Comparison of ENCODE assay signal across 14 mouse cellular contexts in the genomic region with DNA sequence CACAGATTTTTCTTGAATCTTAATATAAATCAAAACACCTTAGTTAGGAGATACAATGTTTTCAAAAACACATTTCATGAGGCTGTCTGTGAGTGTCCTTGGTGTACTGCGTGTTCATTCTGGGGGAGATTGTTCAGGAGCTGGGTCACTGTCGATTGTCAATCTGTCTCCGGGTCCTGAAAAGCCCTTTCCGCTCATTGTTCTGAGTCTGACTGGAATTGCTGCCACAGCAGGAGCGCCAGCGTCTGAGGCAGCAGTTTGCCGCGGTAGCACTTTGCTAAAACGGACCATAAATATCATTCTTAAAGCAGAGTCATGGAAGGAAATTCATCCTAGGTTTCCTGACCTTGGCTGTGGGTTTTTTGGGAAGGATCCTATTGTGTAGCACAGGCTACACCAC. TPM values are rescaled to one million over a fixed set of nuclear protein-coding genes. Genes with fewer than 3 reads are reported as not detected.
A peak's percentile ranks its signal among the peaks of the same experiment; 100 is the strongest.
DNase-seq lines count a peak whose midpoint lies in the region; ATAC-seq and TF ChIP-seq lines count a peak whose summit lies in the region.
"Had no signal": no experiment of that assay in that cellular context is flagged by ENCODE, and none has a peak within 500 bp of the region (broad histone marks: within the 10 kb centered on the region; RNA-seq: fewer than 3 reads in every experiment).

No protein-coding gene starts in this region.

- 20% methylated on average over 9 of the region's 9 CpGs for WGBS in midbrain, embryonic 14.5 days
- 40% methylated on average over 9 of the region's 9 CpGs for WGBS in midbrain, embryonic 10.5 days
- WGBS in neural tube, embryonic 15.5 days = 7% methylated on average over 9 of the region's 9 CpGs
- WGBS in intestine, embryonic 15.5 days = 56% methylated on average over 9 of the region's 9 CpGs

- no peak overlapping the region for H3K9ac ChIP-seq in midbrain, embryonic 14.5 days (replicated peaks; ENCODE audit: low read length)
- H3K9ac ChIP-seq in neural tube, embryonic 15.5 days (replicated peaks) = no peak overlapping the region
- H3K9ac ChIP-seq in intestine, embryonic 15.5 days = no peak overlapping the region
- H3K9ac ChIP-seq: embryonic facial prominence, embryonic 12.5 days; forebrain, embryonic 13.5 days had no signal

- peak overlapping the region; percentile 38 for H3K4me3 ChIP-seq in gastrocnemius, adult 2 months
- no peak overlapping the region for H3K4me3 ChIP-seq in midbrain, embryonic 14.5 days (replicated peaks; ENCODE audit: low read depth, low read length)
- H3K4me3 ChIP-seq in midbrain, embryonic 10.5 days = no peak overlapping the region
- no peak overlapping the region for H3K4me3 ChIP-seq in neural tube, embryonic 15.5 days (replicated peaks)
- no peak overlapping the region for H3K4me3 ChIP-seq in intestine, embryonic 15.5 days (replicated peaks)
- H3K4me3 ChIP-seq: embryonic facial prominence, embryonic 12.5 days; forebrain, embryonic 13.5 days had no signal

- no peak overlapping the region for H3K4me2 ChIP-seq in midbrain, embryonic 14.5 days (ENCODE audit: low read length)
- no peak overlapping the region for H3K4me2 ChIP-seq in neural tube, embryonic 15.5 days
- H3K4me2 ChIP-seq in intestine, embryonic 15.5 days (replicated peaks) = no peak overlapping the region
- H3K4me2 ChIP-seq: embryonic facial prominence, embryonic 12.5 days; forebrain, embryonic 13.5 days had no signal

- no peaks in the 10 kb centered on the region for H3K27me3 ChIP-seq in midbrain, embryonic 14.5 days (ENCODE audit: control insufficient read depth, insufficient read depth, low read length)
- no peaks in the 10 kb centered on the region for H3K27me3 ChIP-seq in midbrain, embryonic 10.5 days (ENCODE audit: low read depth, poor library complexity, severe bottlenecking)
- H3K27me3 ChIP-seq in neural tube, embryonic 15.5 days (replicated peaks) = no peaks in the 10 kb centered on the region
- H3K27me3 ChIP-seq in intestine, embryonic 15.5 days (replicated peaks) = no peaks in the 10 kb centered on the region
- H3K27me3 ChIP-seq: embryonic facial prominence, embryonic 12.5 days; forebrain, embryonic 13.5 days had no signal

- no peak for ATAC-seq in midbrain, embryonic 14.5 days (ENCODE audit: low FRiP score, low TSS enrichment)
- no peak for ATAC-seq in neural tube, embryonic 15.5 days (ENCODE audit: low FRiP score)
- ATAC-seq in intestine, embryonic 15.5 days = no peak
- ATAC-seq: forebrain, embryonic 13.5 days; intestine, postnatal 0 days had no signal

- TF ChIP-seq CTCF in gastrocnemius, adult 2 months (IDR thresholded peaks at IDR 0.05) = no peak

- no peaks in the 10 kb centered on the region for H3K4me1 ChIP-seq in midbrain, embryonic 14.5 days (ENCODE audit: control insufficient read depth, insufficient read depth, low read length)
- peaks cover 7% of the 10 kb centered on the region; the same call in 1 of the 2 replicates for H3K4me1 ChIP-seq in midbrain, embryonic 10.5 days
- peaks cover 6% of the 10 kb centered on the region; the same call in 1 of the 2 replicates for H3K4me1 ChIP-seq in neural tube, embryonic 15.5 days
- H3K4me1 ChIP-seq in intestine, embryonic 15.5 days (replicated peaks) = no peaks in the 10 kb centered on the region
- H3K4me1 ChIP-seq: embryonic facial prominence, embryonic 12.5 days; forebrain, embryonic 13.5 days had no signal

- no peak for DNase-seq in gastrocnemius, adult 2 months
- no peak for DNase-seq in gastrocnemius, postnatal 10 days
- peak; percentile 33 for DNase-seq in midbrain, embryonic 14.5 days
- no peak for DNase-seq in midbrain, embryonic 10.5 days (ENCODE audit: low spot score)
- peak; percentile 5 for DNase-seq in kidney, adult 18-20 months
- no peak for DNase-seq in thymus, postnatal 14 days
- DNase-seq: gastrocnemius, postnatal 25 days had no signal

- intact Hi-C loops in gastrocnemius, adult 2 months (cut with DNase I) = no loop called here

- H3K27ac ChIP-seq in gastrocnemius, adult 2 months = peak overlapping the region; percentile 28; the same call in 1 of the 2 replicates
- H3K27ac ChIP-seq in midbrain, embryonic 14.5 days (replicated peaks; ENCODE audit: low read depth, low read length) = no peak overlapping the region
- H3K27ac ChIP-seq in midbrain, embryonic 10.5 days (replicated peaks) = no peak overlapping the region
- H3K27ac ChIP-seq in neural tube, embryonic 15.5 days (replicated peaks) = peak overlapping the region; percentile 41; the same call in 1 of the 2 replicates
- H3K27ac ChIP-seq in intestine, embryonic 15.5 days = no peak overlapping the region
- H3K27ac ChIP-seq: embryonic facial prominence, embryonic 12.5 days; forebrain, embryonic 13.5 days had no signal

- H3K36me3 ChIP-seq in midbrain, embryonic 14.5 days (ENCODE audit: control insufficient read depth, insufficient read depth, low read length) = no peaks in the 10 kb centered on the region
- H3K36me3 ChIP-seq in midbrain, embryonic 10.5 days = no peaks in the 10 kb centered on the region
- no peaks in the 10 kb centered on the region for H3K36me3 ChIP-seq in neural tube, embryonic 15.5 days
- H3K36me3 ChIP-seq in intestine, embryonic 15.5 days = no peaks in the 10 kb centered on the region
- H3K36me3 ChIP-seq: embryonic facial prominence, embryonic 12.5 days had no signal

- no peaks in the 10 kb centered on the region for H3K9me3 ChIP-seq in midbrain, embryonic 14.5 days (ENCODE audit: control insufficient read depth, low read length)
- H3K9me3 ChIP-seq in midbrain, embryonic 10.5 days (replicated peaks) = no peaks in the 10 kb centered on the region
- no peaks in the 10 kb centered on the region for H3K9me3 ChIP-seq in neural tube, embryonic 15.5 days (replicated peaks)
- H3K9me3 ChIP-seq in intestine, embryonic 15.5 days = no peaks in the 10 kb centered on the region
- H3K9me3 ChIP-seq: embryonic facial prominence, embryonic 12.5 days; forebrain, embryonic 13.5 days had no signal

RNA-seq across cellular contexts. Expression of a gene that starts 19.3 kb away (rescaled TPM):
- not detected for total RNA-seq in gastrocnemius, adult 2 months (2021)
- total RNA-seq in gastrocnemius, postnatal 10 days (2021) = not detected
- polyA plus RNA-seq in midbrain, embryonic 14.5 days (2014; fragmentation: Nextera tagmentation; extraction: Ambion mirVana) = not detected in 2 replicates
- polyA plus RNA-seq in midbrain, embryonic 10.5 days (2016; fragmentation: Nextera tagmentation; extraction: Ambion mirVana) = not detected in 2 replicates
- polyA plus RNA-seq in neural tube, embryonic 15.5 days (2015; fragmentation: Nextera tagmentation; extraction: Ambion mirVana) = not detected in 2 replicates
- polyA plus RNA-seq in intestine, embryonic 15.5 days (2015; fragmentation: Nextera tagmentation; extraction: Ambion mirVana) = 0.11 and 0.15 TPM in 2 replicates
- total RNA-seq: gastrocnemius, postnatal 25 days had no signal
- polyA plus RNA-seq: forebrain, embryonic 13.5 days had no signal

RNA-seq across cellular contexts. Expression of a gene that starts 21.9 kb away (rescaled TPM):
- 1 to 10 TPM; 2.0 to 6.1 TPM for total RNA-seq in gastrocnemius, adult 2 months (2021)
- 10 to 100 TPM in 1 of 2 experiments, 1 to 10 TPM in 1; 9.3 to 11.7 TPM for total RNA-seq in gastrocnemius, postnatal 10 days (2021)
- polyA plus RNA-seq in midbrain, embryonic 14.5 days (2014; fragmentation: Nextera tagmentation; extraction: Ambion mirVana) = 4.1 and 6.9 TPM in 2 replicates
- 0.12 and 0.24 TPM in 2 replicates for polyA plus RNA-seq in midbrain, embryonic 10.5 days (2016; fragmentation: Nextera tagmentation; extraction: Ambion mirVana)
- 11.9 and 12.7 TPM in 2 replicates for polyA plus RNA-seq in neural tube, embryonic 15.5 days (2015; fragmentation: Nextera tagmentation; extraction: Ambion mirVana)
- 0.25 and 0.49 TPM in 2 replicates for polyA plus RNA-seq in intestine, embryonic 15.5 days (2015; fragmentation: Nextera tagmentation; extraction: Ambion mirVana)

RNA-seq across cellular contexts. Expression of a gene that starts 35.0 kb away (rescaled TPM):
- total RNA-seq in gastrocnemius, adult 2 months (2021) = 10 to 100 TPM; 33.2 to 33.4 TPM
- total RNA-seq in gastrocnemius, postnatal 10 days (2021) = 10 to 100 TPM; 55.5 to 63.5 TPM
- 173 and 222 TPM in 2 replicates for polyA plus RNA-seq in midbrain, embryonic 14.5 days (2014; fragmentation: Nextera tagmentation; extraction: Ambion mirVana)
- 296 and 338 TPM in 2 replicates for polyA plus RNA-seq in midbrain, embryonic 10.5 days (2016; fragmentation: Nextera tagmentation; extraction: Ambion mirVana)
- 221 and 227 TPM in 2 replicates for polyA plus RNA-seq in neural tube, embryonic 15.5 days (2015; fragmentation: Nextera tagmentation; extraction: Ambion mirVana)
- 186 and 190 TPM in 2 replicates for polyA plus RNA-seq in intestine, embryonic 15.5 days (2015; fragmentation: Nextera tagmentation; extraction: Ambion mirVana)

RNA-seq across cellular contexts. Expression of a gene that starts 57.0 kb away (rescaled TPM):
- total RNA-seq in gastrocnemius, adult 2 months (2021) = not detected
- under 1 TPM in 1 of 2 experiments, not detected in 1; 0.14 TPM for total RNA-seq in gastrocnemius, postnatal 10 days (2021)
- polyA plus RNA-seq in midbrain, embryonic 14.5 days (2014; fragmentation: Nextera tagmentation; extraction: Ambion mirVana) = 0.11 TPM in 1 of 2 replicates, not detected in the other
- not detected in 2 replicates for polyA plus RNA-seq in midbrain, embryonic 10.5 days (2016; fragmentation: Nextera tagmentation; extraction: Ambion mirVana)
- 0.61 and 0.77 TPM in 2 replicates for polyA plus RNA-seq in neural tube, embryonic 15.5 days (2015; fragmentation: Nextera tagmentation; extraction: Ambion mirVana)
- polyA plus RNA-seq in intestine, embryonic 15.5 days (2015; fragmentation: Nextera tagmentation; extraction: Ambion mirVana) = not detected in 2 replicates
- total RNA-seq: gastrocnemius, postnatal 25 days had no signal
- polyA plus RNA-seq: embryonic facial prominence, embryonic 12.5 days; forebrain, embryonic 13.5 days; limb, embryonic 11.5 days; testis, adult 2 months had no signal

Comparison
In these comparisons a context has a peak if more than half of its experiments do, and no peak if none do; other contexts are left out.
1. DNase-seq: peak in midbrain, embryonic 14.5 days (single experiment) and kidney, adult 18-20 months (single experiment); none in gastrocnemius, adult 2 months (single experiment), gastrocnemius, postnatal 10 days (single experiment), midbrain, embryonic 10.5 days (single experiment) and thymus, postnatal 14 days (single experiment).
2. H3K27ac ChIP-seq: peak in gastrocnemius, adult 2 months (single experiment) and neural tube, embryonic 15.5 days (single experiment); none in midbrain, embryonic 14.5 days (single experiment), midbrain, embryonic 10.5 days (single experiment) and intestine, embryonic 15.5 days (single experiment).